Mouse (Mus musculus) brain, adult 2 months (tissue): Measurements from ENCODE around the gene Pik3c2b.
A peak's percentile ranks its signal among the peaks of the same experiment; 100 is the strongest.
"Not testable (repeated sequence)": the region's sequence is repeated elsewhere in the genome, so short reads cannot be mapped to it uniquely, and the experiment has no call there.

Source experiments
- DNase-seq: peaks from one replicate; pipeline ENCODE4 v3.0.0; 2011; ENCODE audit warnings: low read depth, low spot score

Gene Pik3c2b

DNA sequence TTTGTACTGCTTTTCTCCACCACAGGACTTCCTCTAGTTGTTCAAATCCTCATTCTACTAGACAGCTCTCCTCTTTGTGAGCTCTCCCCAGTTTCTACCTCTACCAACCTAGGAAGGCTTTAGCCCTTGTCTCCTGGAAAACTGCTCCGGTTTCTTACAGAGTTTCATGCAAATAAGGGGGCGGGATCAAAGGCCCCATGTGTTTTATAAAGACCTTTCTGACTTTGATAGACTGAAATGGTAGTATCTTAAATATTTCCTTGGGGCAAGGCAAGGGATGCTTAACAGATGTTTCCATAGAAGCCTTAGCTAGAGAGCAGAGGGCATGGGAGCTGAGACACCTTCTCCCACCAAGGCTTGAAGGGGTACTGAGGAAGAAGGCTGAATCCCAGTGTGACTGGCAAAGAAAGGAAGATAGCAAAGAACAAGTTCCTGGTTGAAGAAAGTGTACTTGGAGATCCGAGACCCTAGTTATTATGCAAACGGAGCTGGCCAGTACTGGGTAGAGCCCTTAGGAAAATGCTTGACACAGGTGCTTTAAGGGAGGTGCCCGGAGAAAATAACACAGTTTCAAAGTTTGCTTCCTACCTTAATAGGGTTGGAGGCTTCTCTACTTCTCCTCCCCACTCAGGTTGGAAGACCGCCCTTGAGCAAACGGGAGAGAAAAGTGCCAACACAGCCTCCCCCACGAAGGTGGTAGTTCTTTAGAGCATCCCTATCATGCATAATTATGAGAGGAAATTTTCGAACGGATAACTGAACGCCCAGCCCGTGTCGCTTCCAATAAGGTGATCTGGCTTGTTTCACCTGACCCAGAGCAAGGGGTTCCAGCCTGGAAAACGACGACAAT is at the start of gene Pik3c2b:
Gene Pik3c2b, plus strand, starts transcription at position 657 of the 850 bp plus-strand sequence.
- DNase-seq = peak; percentile 61

GRCm38 (mm10) chr1:133000347-133000746 is 45.1 kb upstream of the Pik3c2b start:
- DNase-seq = no peak

GRCm38 (mm10) chr1:133006571-133006970 is 38.9 kb upstream of the Pik3c2b start:
- DNase-seq = no peak

GRCm38 (mm10) chr1:133011955-133012841 is 33.3 kb upstream of the Pik3c2b start:
- peak; percentile 33 for DNase-seq

GRCm38 (mm10) chr1:133013331-133013730 is 32.1 kb upstream of the Pik3c2b start:
- DNase-seq = no peak

DNA sequence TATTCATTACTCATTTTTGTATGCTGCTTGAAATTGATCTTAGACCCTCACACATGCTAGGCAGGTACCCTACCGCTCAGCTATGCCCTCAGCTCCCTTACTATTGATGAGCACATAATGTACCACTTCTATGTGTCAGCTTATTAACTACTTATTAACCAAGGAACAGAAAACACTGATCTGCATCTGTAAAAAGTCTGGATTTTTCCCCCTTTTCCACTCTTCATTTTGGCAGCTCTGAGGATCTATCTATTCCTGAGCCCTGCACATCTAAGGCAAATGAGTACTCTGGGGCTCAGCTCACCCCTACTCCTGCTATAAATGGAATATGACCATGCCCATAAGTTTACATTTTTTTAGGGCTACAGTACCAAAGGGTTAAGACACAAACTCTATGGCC is 31.3 kb upstream of the Pik3c2b start:
- no peak for DNase-seq

DNA sequence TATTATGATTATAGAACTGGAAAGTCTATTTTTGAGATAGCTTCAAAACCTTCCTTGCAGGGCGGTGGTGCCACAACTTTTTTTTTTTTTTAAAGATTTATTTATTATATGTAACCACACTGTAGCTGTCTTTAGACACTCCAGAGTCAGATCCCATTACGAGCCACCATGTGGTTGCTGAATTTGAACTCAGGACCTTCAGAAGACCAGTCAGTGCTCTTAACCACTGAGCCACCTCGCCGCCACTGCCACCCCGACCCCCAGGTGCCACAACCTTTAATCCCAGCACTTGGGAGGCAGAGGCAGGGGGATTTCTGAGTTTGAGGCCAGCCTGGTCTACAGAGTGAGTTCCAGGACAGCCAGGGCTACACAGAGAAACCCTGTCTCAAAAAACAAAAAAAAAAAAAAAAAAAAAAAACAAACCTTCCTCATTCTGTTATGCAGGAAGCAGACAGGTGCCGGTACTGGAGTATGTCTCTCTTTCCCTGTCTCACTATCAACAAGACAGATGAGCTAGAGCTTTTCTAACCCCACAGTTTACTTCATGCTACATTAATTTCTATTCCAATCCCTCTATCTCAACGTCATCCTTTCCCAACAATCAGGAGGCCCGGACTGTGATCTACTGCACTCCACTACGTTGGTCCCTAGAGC is 28.6 kb upstream of the Pik3c2b start:
- no peak for DNase-seq

DNA sequence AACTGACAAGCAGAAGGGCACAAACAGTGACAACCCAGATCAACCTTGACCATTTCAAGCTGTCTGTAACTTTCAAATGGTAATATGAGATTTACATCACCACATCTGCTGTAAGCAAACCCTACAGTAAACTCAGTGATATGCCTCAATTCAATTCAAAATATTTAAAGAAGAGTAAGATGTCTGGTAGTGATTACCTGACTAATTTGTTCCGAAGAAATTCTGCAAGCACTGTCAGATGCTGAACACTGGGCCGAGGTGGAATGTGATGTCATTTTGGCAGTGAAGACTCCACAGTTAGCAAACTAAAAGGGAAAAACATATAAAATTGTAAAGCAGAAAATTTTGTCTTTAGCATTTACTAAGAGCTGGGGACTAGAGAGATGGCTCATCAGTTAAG is 26.9 kb upstream of the Pik3c2b start:
- DNase-seq = no peak

- DNase-seq = no peak
Measured at GRCm38 (mm10) chr1:133019312-133019711, 26.2 kb upstream of the Pik3c2b start.

GRCm38 (mm10) chr1:133020137-133020894 is 25.2 kb upstream of the Pik3c2b start:
- DNase-seq = no peak

- no peak for DNase-seq
Measured at GRCm38 (mm10) chr1:133021391-133021790, 24.1 kb upstream of the Pik3c2b start.

GRCm38 (mm10) chr1:133021971-133022370 is 23.5 kb upstream of the Pik3c2b start:
- not testable (repeated sequence) for DNase-seq

DNA sequence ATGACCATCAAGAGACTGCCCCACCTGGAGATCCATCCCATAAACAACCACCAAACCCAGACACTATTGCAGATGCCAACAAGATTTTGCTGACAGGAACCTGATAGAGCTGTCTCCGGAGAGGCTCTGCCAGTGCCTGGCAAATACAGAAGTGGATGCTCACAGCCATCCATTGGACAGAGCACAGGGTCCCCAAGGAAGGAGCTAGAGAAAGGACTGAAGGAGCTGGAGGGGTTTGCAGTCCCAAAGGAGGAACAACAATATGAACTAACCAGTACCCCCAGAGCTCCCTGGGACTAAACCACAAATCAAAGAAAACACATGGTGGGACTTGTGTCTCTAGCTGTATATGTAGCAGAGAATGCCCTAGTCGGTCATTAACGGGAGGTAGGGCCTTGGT is 21.7 kb upstream of the Pik3c2b start:
- DNase-seq = not testable (repeated sequence)

DNA sequence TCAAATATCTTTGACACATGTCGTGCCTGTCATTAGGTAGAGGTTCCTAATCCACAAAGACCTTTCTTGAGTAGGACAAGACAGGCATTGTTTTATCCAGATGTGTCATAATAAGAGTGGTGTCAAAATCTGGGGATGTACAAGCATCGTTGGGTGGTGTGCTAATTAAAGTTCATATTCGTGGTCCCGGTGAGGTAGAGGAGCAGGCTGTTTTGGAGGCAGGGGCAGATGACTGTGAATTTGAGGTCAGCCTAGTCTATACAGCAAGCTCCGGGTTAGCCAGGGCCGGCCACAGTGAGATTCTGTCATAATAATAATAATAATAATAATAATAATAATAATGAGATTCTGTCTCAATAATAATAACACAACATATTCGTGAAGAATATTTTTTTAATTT is 21.0 kb upstream of the Pik3c2b start:
- no peak for DNase-seq

- peak; percentile 98 for DNase-seq
Measured at GRCm38 (mm10) chr1:133025051-133025795, 20.2 kb upstream of the Pik3c2b start.

DNA sequence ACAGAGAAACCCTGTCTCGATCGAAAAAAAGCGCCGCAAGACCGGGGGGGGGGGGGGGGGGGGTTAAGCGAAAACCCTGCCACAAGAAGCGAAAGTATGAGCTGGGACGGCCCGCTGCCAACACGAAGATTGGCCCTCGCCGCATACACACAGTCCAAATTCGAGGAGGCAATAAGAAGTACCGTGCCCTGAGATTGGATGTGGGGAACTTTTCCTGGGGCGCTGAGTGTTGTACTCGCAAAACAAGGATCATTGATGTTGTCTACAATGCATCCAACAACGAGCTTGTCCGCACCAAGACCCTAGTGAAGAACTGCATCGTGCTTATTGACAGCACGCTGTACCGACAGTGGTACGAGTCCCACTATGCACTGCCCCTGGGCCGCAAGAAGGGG is 19.7 kb upstream of the Pik3c2b start:
- not testable (repeated sequence) for DNase-seq

DNA sequence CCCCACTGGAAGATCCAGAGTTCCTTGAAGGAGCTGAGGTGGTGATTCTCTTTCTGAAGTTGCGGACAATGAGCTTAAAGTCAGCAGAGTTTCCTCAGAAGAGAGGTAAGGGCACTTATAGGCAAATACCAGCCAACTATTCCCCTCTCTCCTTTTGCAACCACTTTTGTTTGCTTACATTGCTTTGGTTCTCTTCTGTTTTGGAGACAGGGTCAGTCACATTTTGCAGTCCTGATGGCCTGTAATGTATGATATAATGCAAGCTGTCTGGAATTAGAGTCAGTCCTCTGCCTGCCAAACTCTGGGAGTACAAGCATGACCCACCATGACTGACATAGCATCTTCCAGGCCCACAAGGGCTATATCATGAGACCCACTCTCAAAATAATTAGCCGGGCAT is 18.3 kb upstream of the Pik3c2b start:
- no peak for DNase-seq

DNA sequence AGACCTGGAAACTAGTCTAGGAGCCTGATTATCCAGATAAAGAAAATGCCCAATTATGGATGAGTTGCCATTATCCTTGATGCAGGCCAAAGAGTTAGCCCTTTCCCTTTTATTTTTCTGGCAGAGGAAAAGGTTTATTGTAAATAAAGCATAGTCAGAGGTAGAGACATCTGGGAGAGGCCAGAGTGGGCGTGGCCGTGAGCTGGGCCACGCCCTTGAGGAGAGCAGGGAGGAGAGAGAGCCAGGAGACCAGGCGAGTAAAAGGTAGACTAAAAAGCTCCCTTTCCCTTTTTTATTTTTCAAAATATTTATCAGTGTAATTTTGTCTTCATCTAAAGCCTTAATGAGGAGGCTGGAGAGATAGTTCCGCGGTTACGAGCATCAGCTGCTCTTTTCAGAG is 17.5 kb upstream of the Pik3c2b start:
- no peak for DNase-seq

- DNase-seq = no peak
Measured at GRCm38 (mm10) chr1:133029744-133030143, 15.7 kb upstream of the Pik3c2b start.

DNA sequence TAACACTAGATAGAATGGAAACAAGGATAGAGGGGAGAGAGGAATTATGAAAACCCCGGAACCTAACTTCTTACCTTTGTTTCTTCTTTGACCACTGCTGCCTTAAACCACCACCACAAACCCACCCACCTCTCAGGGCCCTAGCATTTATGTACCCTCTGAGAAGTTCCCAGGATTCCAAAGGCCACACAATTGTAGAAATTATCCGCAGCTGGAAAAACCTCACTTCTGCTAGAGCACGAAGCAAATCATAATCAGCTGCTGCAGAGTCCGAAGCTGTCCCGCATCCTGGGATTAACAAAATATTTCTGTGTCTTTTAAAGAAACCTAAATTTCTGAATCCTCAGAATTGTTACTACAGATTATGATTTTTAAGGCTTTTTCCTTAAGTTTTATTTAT is 15.0 kb upstream of the Pik3c2b start, which contains the start of gene Mdm4:
Gene Mdm4, minus strand, starts transcription at position 101 of the 400 bp plus-strand sequence.
- no peak for DNase-seq

DNA sequence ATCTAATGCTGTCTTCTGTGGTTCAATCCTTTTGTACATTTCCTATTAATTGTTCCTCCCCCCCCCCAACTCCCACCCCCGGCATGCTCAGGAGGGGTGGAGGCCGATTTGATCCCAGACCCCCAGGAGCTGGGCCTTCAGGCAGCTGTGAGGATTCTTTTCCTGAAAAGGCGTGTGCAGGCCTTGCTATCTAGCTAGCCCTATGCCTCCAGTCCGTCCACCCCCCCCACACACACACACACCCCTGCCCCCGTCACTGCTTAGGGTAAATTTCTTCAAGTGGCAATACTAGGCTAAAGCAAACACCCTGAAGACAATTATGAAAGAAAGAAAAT is 12.5 kb upstream of the Pik3c2b start:
- DNase-seq = no peak
